Mouse (Mus musculus) layer of hippocampus, adult 11-12 months (tissue): Measurements from ENCODE around the gene Ptges3l.
"Not testable (repeated sequence)": the region's sequence is repeated elsewhere in the genome, so short reads cannot be mapped to it uniquely, and the experiment has no call there.

Experiments
- DNase-seq: peaks from one replicate; pipeline ENCODE4 v3.0.0; 2022; ENCODE audit warnings: low spot score

Gene Ptges3l

GRCm38 (mm10) chr11:101457631-101458030, 32.5 kb upstream of the Ptges3l start:
- DNase-seq = no peak

- DNase-seq = no peak
These were observed 30.5 kb upstream of the Ptges3l start for GRCm38 (mm10) chr11:101455627-101456026.

- DNase-seq = no peak
These were observed 29.6 kb upstream of the Ptges3l start for GRCm38 (mm10) chr11:101454702-101455101.

- DNase-seq = no peak
These were observed 27.1 kb upstream of the Ptges3l start for GRCm38 (mm10) chr11:101452093-101452774.

GRCm38 (mm10) chr11:101451536-101451935, 26.4 kb upstream of the Ptges3l start:
- no peak for DNase-seq

DNA sequence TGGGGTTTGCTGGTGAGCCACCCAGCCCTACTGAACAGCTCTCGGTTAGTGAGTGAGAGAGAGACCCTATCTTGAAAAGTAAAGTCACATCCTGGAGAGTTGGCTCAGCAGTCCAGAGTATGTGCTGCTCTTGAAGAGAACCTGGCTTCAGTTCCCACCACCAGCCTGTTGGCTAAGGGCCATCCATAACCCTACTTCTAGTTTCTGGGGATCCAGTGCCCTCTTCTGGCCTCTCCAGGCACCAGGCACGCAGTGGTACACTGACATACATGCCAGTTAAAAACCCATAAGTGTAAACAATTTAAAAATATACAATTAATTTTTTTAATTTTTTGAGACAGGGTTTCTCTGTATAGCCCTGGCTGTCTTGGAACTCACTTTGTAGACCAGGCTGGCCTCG, 25.3 kb upstream of the Ptges3l start:
- DNase-seq = no peak

GRCm38 (mm10) chr11:101449596-101449995, 24.5 kb upstream of the Ptges3l start:
- not testable (repeated sequence) for DNase-seq

- no peak for DNase-seq
These were observed 23.8 kb upstream of the Ptges3l start for GRCm38 (mm10) chr11:101448899-101449298.

DNA sequence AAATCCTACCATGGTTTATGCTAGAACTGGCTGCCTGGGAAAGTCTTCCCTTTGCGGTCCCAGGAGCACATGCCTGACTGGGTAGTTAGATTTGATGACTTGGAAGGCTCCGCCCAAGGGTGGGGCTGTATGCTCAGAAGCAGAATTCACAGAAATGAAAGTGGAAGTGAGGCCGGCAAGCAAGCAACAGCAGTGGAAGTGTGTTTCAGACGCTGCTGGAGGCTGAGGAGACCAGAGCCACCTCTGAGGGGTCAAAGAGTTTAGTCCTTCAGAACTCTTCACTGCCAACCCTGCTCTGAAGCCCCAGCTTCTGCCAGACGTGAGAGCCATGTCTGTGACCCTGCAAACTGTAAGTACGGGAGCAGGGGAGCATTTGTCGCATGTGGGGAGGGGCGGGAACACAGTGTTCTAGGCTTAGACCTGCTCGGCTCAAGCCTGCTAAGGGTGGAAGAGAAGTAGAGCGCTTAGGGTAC, 23.2 kb upstream of the Ptges3l start, which contains the start of gene Ifi35:
Gene Ifi35, plus strand, starts transcription at position 134 of the 473 bp plus-strand sequence.
- peak; percentile 44 for DNase-seq

DNA sequence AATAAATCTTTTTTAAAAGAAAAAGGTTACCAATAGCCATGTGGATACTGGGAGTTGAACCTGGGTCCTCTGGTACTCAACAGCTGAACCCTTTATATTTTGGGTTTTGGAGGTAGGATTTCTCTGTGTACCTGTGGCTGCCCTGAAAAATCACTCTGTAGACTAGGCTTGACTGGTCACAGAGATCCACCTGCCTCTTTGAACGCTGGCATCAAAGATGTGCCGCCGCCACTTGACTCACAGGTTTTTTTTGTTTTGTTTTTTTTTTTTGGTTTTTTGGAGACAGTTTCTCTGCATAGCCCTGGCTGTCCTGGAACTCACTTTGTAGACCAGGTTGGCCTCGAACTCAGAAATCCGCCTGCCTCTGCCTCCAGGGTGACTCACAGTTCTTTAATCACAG, 22.7 kb upstream of the Ptges3l start:
- DNase-seq = no peak

DNA sequence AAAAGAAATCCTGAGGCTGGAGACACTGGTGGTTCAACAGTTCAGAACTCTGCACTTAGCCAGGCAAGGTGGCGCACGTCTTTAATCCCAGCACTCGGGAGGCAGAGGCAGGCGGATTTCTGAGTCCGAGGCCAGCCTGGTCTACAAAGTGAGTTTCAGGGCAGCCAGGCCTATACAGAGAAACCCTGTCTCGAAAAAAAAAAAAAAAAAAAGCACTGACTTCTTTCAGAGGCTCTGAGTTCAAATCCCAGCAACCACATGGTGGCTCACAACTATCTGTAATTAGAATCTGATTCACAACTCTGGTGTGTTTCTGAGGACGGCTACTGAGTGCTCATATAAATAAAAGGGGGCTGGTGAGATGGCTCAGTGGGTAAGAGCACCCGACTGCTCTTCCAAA, 21.7 kb upstream of the Ptges3l start:
- not testable (repeated sequence) for DNase-seq

- DNase-seq = no peak
These were observed 21.2 kb upstream of the Ptges3l start for GRCm38 (mm10) chr11:101446319-101446718.

DNA sequence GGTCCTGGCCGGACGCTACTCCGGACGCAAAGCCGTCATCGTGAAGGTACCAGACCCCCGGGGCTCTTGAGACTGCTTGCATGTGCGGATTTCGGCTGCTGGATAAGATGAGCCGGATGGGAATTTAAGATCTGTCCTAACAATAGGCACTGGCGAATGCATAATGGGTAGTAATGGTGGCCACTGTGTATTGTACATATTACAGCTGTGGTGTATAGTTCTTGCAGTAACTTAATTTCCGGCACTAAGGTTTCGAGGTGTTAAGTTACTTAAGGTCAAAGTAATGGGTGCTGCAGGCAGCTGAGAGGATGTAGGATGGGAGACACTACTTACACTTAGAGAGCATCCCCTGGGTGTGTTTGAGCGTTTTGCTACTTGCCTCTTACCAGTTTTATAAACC, 17.6 kb upstream of the Ptges3l start:
- DNase-seq = no peak

- peak; percentile 98 for DNase-seq
These were observed 17.1 kb upstream of the Ptges3l start, which contains the start of gene Rpl27 for GRCm38 (mm10) chr11:101442127-101442693. Rpl27 (plus strand) TSS chr11:101442298.

GRCm38 (mm10) chr11:101441450-101442126, 16.5 kb upstream of the Ptges3l start:
- DNase-seq = not testable (repeated sequence)

- not testable (repeated sequence) for DNase-seq
These were observed 12.9 kb upstream of the Ptges3l start for GRCm38 (mm10) chr11:101438006-101438405.

DNA sequence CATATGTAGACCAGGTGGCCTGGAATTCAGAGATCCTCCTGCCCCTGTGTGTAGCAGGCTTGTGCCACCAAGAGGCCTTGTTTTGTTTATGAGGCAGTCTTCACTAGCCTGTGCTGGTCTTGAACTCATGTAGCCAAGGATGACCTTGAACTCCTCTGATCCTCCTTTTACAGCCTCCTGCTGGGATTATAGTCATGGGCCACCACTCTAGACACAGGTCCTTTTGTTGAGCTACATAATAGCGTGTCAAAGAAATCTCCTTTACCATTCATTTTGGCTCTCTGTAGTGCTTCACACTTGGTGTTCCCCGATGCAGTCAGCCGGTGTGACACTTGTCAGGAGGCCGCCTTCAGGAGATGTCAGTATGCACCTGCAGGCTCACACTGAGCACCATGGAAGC, 11.8 kb upstream of the Ptges3l start:
- DNase-seq = no peak

- DNase-seq = no peak
These were observed 10.7 kb upstream of the Ptges3l start for GRCm38 (mm10) chr11:101435831-101436230.

- no peak for DNase-seq
These were observed 8.3 kb upstream of the Ptges3l start for GRCm38 (mm10) chr11:101433396-101433795.

DNA sequence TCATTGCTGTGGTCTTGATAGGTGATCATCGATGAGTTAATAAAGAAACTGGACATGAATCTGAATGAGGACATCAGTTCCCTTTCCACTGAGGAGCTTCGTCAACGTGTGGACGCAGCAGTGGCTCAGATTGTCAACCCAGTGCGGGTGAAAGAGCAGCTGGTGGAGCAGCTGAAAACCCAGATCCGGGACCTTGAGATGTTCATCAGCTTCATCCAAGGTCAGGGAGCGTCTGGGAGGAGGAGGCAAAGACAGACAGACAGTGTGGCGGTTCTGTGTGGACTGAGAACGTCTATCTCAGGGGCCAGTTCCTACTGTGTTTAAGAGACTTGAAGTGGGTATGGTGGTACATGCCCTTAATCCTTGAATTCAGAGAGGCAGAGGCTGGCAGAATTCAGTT, 6.2 kb upstream of the Ptges3l start:
- no peak for DNase-seq

DNA sequence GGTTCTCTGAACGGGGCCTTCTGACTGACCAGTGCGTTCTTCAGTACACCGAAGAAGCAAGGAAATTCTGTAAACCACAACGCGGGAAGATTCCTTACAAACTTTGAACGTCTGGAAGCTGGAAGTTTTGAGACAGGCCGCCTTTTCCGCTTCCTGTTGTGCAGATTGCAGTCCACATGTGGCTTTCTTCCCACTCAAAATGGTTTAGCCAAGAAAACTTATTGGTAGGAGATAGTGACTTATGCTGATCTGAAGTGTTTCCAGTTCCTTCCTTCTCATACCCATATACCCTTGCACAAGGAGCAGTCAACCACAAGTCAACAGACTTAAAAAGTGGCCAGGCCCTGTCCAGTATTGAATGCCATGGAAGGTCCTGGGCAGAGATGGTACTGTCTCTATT, 1.0 kb upstream of the Ptges3l start:
- DNase-seq = no peak

- no peak for DNase-seq
These were observed 855 bp downstream of the Ptges3l start, which contains the start of gene Gm27029 for GRCm38 (mm10) chr11:101424105-101424851. Gm27029 (minus strand) TSS chr11:101424796.
